10 mouse cellular contexts compared by ENCODE assay signal in genomic region chr1:106204350-106204749, GRCm38 (mm10). TPM values are rescaled to one million over a fixed set of nuclear protein-coding genes. Genes with fewer than 3 reads are reported as not detected.
DNase-seq lines count a peak whose midpoint lies in the region; ATAC-seq and TF ChIP-seq lines count a peak whose summit lies in the region.
"Had no signal": no experiment of that assay in that cellular context is flagged by ENCODE, and none has a peak within 500 bp of the region (broad histone marks: within the 10 kb centered on the region; RNA-seq: fewer than 3 reads in every experiment).

No protein-coding gene starts in this region.

- no peak overlapping the region for H3K9ac ChIP-seq in hindbrain, embryonic 13.5 days
- no peak overlapping the region for H3K9ac ChIP-seq in hindbrain, postnatal 0 days (replicated peaks; ENCODE audit: low read length)
- H3K9ac ChIP-seq in embryonic facial prominence, embryonic 14.5 days (ENCODE audit: low read depth, low read length): no peak overlapping the region
- H3K9ac ChIP-seq in limb, embryonic 14.5 days (ENCODE audit: low read depth, low read length, severe bottlenecking): no peak overlapping the region
- H3K9ac ChIP-seq: hindbrain, embryonic 15.5 days; limb, embryonic 12.5 days had no signal

- peaks cover 44% of the 10 kb centered on the region for H3K4me1 ChIP-seq in hindbrain, embryonic 13.5 days (replicated peaks)
- H3K4me1 ChIP-seq in hindbrain, postnatal 0 days (ENCODE audit: insufficient read depth, low read length): peaks cover 17% of the 10 kb centered on the region; the same call in 1 of the 2 replicates
- H3K4me1 ChIP-seq in embryonic facial prominence, embryonic 14.5 days (ENCODE audit: control insufficient read depth, insufficient read depth, low read length): peaks cover 25% of the 10 kb centered on the region
- H3K4me1 ChIP-seq in limb, embryonic 14.5 days (ENCODE audit: control insufficient read depth, insufficient read depth, low read length): peaks cover 9% of the 10 kb centered on the region

- H3K27me3 ChIP-seq in hindbrain, embryonic 13.5 days: no peaks in the 10 kb centered on the region
- H3K27me3 ChIP-seq in hindbrain, postnatal 0 days (ENCODE audit: insufficient read depth, low read length): no peaks in the 10 kb centered on the region
- H3K27me3 ChIP-seq in embryonic facial prominence, embryonic 14.5 days (replicated peaks; ENCODE audit: control insufficient read depth, insufficient read depth, low read length): no peaks in the 10 kb centered on the region
- H3K27me3 ChIP-seq in limb, embryonic 14.5 days (ENCODE audit: control insufficient read depth, insufficient read depth, low read length): no peaks in the 10 kb centered on the region
- H3K27me3 ChIP-seq: hindbrain, embryonic 15.5 days; limb, embryonic 12.5 days had no signal

- no peak for TF ChIP-seq CTCF in hindbrain, postnatal 0 days (IDR thresholded peaks at IDR 0.05; ENCODE audit: low read depth)

- H3K36me3 ChIP-seq in hindbrain, embryonic 13.5 days: no peaks in the 10 kb centered on the region
- no peaks in the 10 kb centered on the region for H3K36me3 ChIP-seq in hindbrain, postnatal 0 days (ENCODE audit: insufficient read depth, low read length)
- no peaks in the 10 kb centered on the region for H3K36me3 ChIP-seq in embryonic facial prominence, embryonic 14.5 days (ENCODE audit: control insufficient read depth, insufficient read depth, low read length)
- no peaks in the 10 kb centered on the region for H3K36me3 ChIP-seq in limb, embryonic 14.5 days (ENCODE audit: control insufficient read depth, insufficient read depth, low read length)
- H3K36me3 ChIP-seq: hindbrain, embryonic 15.5 days; limb, embryonic 12.5 days had no signal

- 40% methylated on average over 3 of the region's 3 CpGs for WGBS in hindbrain, embryonic 13.5 days
- WGBS in hindbrain, postnatal 0 days: 29% methylated on average over 3 of the region's 3 CpGs
- 40% methylated on average over 3 of the region's 3 CpGs for WGBS in embryonic facial prominence, embryonic 14.5 days
- 24% methylated on average over 3 of the region's 3 CpGs for WGBS in limb, embryonic 14.5 days

- ATAC-seq in hindbrain, embryonic 13.5 days (ENCODE audit: low FRiP score): no peak
- ATAC-seq in hindbrain, postnatal 0 days: no peak
- no peak for ATAC-seq in embryonic facial prominence, embryonic 14.5 days (ENCODE audit: low read depth)
- ATAC-seq in limb, embryonic 14.5 days (ENCODE audit: low FRiP score, low read depth): no peak
- ATAC-seq in erythroblast, adult 5-6 weeks (replicated peaks; ENCODE audit: low FRiP score, poor library complexity, severe bottlenecking): no peak

- no peaks in the 10 kb centered on the region for H3K9me3 ChIP-seq in hindbrain, embryonic 13.5 days
- H3K9me3 ChIP-seq in hindbrain, postnatal 0 days (ENCODE audit: low read length): no peaks in the 10 kb centered on the region
- H3K9me3 ChIP-seq in embryonic facial prominence, embryonic 14.5 days (ENCODE audit: control insufficient read depth, low read length): no peaks in the 10 kb centered on the region; the same call in 1 of the 2 replicates
- H3K9me3 ChIP-seq in limb, embryonic 14.5 days (ENCODE audit: control insufficient read depth, low read length): no peaks in the 10 kb centered on the region
- H3K9me3 ChIP-seq: hindbrain, embryonic 15.5 days; limb, embryonic 12.5 days had no signal

- H3K4me2 ChIP-seq in hindbrain, embryonic 13.5 days: no peak overlapping the region
- no peak overlapping the region for H3K4me2 ChIP-seq in hindbrain, postnatal 0 days (ENCODE audit: low read depth, low read length)
- H3K4me2 ChIP-seq in embryonic facial prominence, embryonic 14.5 days (ENCODE audit: low read depth, low read length): no peak overlapping the region
- no peak overlapping the region for H3K4me2 ChIP-seq in limb, embryonic 14.5 days (replicated peaks; ENCODE audit: low read depth, low read length, severe bottlenecking)
- H3K4me2 ChIP-seq: hindbrain, embryonic 15.5 days; limb, embryonic 12.5 days had no signal

- peak overlapping the region; percentile 12; the same call in 1 of the 2 replicates for H3K27ac ChIP-seq in hindbrain, embryonic 13.5 days
- H3K27ac ChIP-seq in hindbrain, postnatal 0 days: no peak overlapping the region
- H3K27ac ChIP-seq in embryonic facial prominence, embryonic 14.5 days (replicated peaks; ENCODE audit: low read depth, low read length): no peak overlapping the region
- no peak overlapping the region; the same call in 1 of the 2 replicates for H3K27ac ChIP-seq in limb, embryonic 14.5 days (replicated peaks; ENCODE audit: low read depth, low read length)
- H3K27ac ChIP-seq: hindbrain, embryonic 15.5 days; limb, embryonic 12.5 days had no signal

- no peak for TF ChIP-seq POLR2A in limb, embryonic 14.5 days (IDR thresholded peaks at IDR 0.05; ENCODE audit: borderline replicate concordance, extremely low read depth, insufficient read depth, insufficient read length)

- no peak for DNase-seq in hindbrain, postnatal 0 days (ENCODE audit: low spot score)
- DNase-seq in 3T3-L1 (ENCODE audit: low read depth, low spot score): peak; percentile 49
- DNase-seq in embryonic facial prominence, embryonic 14.5 days (ENCODE audit: low spot score): peak; percentile 54
- DNase-seq in limb, embryonic 14.5 days (ENCODE audit: low spot score): peak; percentile 25
- no peak for DNase-seq in ovary, postnatal 14 days (ENCODE audit: low spot score)
- DNase-seq in ovary, postnatal 36 days (ENCODE audit: low spot score): no peak

- no peak overlapping the region for H3K4me3 ChIP-seq in hindbrain, embryonic 13.5 days
- H3K4me3 ChIP-seq in hindbrain, postnatal 0 days (ENCODE audit: low read length): no peak overlapping the region
- H3K4me3 ChIP-seq in embryonic facial prominence, embryonic 14.5 days (ENCODE audit: low read depth, low read length): no peak overlapping the region
- no peak overlapping the region for H3K4me3 ChIP-seq in limb, embryonic 14.5 days (replicated peaks; ENCODE audit: low read length)
- H3K4me3 ChIP-seq: hindbrain, embryonic 15.5 days; limb, embryonic 12.5 days had no signal

RNA-seq across cellular contexts. Expression of gene Phlpp1, which starts 32.8 kb away (rescaled TPM):
- polyA plus RNA-seq in hindbrain, embryonic 13.5 days (2015; fragmentation: Nextera tagmentation; extraction: Ambion mirVana): 6.8 and 6.9 TPM in 2 replicates
- total RNA-seq in hindbrain, postnatal 0 days (2014; rRNA removed): 38.0 and 38.1 TPM in 2 replicates
- 6.0 and 6.4 TPM in 2 replicates for polyA plus RNA-seq in hindbrain, postnatal 0 days (2015; fragmentation: Nextera tagmentation; extraction: Ambion mirVana)
- 5.1 and 5.2 TPM in 2 replicates for polyA plus RNA-seq in embryonic facial prominence, embryonic 14.5 days (2014; fragmentation: Nextera tagmentation; extraction: Ambion mirVana)
- polyA plus RNA-seq in limb, embryonic 14.5 days (2012; rRNA removed): 9.3 and 10.8 TPM in 2 replicates
- polyA plus RNA-seq in limb, embryonic 14.5 days (2014; fragmentation: Nextera tagmentation; extraction: Ambion mirVana): 3.9 and 5.5 TPM in 2 replicates
- 0.42 and 0.96 TPM in 2 replicates for total RNA-seq in erythroblast, adult 5-6 weeks (2015; ENCODE audit: low replicate concordance)
- total RNA-seq in erythroblast, adult 5-6 weeks (2017; ENCODE audit: low replicate concordance): 1.1 and 3.3 TPM in 2 replicates

Comparison
In these comparisons a context has a peak if more than half of its experiments do, and no peak if none do; other contexts are left out.
1. DNase-seq: peak in 3T3-L1 (single experiment), embryonic facial prominence, embryonic 14.5 days (single experiment) and limb, embryonic 14.5 days (single experiment); none in hindbrain, postnatal 0 days (single experiment), ovary, postnatal 14 days (single experiment) and ovary, postnatal 36 days (single experiment).